Mouse (Mus musculus): Measurements from ENCODE around the gene Cdk2ap2.
"Not testable (repeated sequence)": the region's sequence is repeated elsewhere in the genome, so short reads cannot be mapped to it uniquely, and the experiment has no call there.

- TF ChIP-seq MAFK (IDR thresholded peaks at IDR 0.05; ENCODE audit: insufficient read depth, low read depth, low read length); HCFC1 (IDR thresholded peaks at IDR 0.05; ENCODE audit: borderline replicate concordance, insufficient read depth, low read length): not testable (repeated sequence)
Measured at GRCm38 (mm10) chr19:4135229-4135962, 38.4 kb downstream of the Cdk2ap2 start.

Measured in ES-E14 (cell line).